Mouse (Mus musculus) G1E (cell line): ENCODE results near the gene Cabp4. TPM values are rescaled to one million over a fixed set of nuclear protein-coding genes. Genes with fewer than 3 reads are reported as not detected.

ENCODE experiments used
- ATAC-seq: 2 replicates; pipeline ENCODE4 v1.8.0; 2016; ENCODE audit warnings: mild to moderate bottlenecking; ENCODE audit not compliant: insufficient number of reproducible peaks, poor library complexity, low FRiP score, severe bottlenecking; ENCODE audit errors: extremely low read depth
- DNase-seq: peaks from one replicate; pipeline ENCODE4 v3.0.0; 2012; ENCODE audit warnings: low spot score
- H3K27me3 ChIP-seq: 2 replicates; pipeline ENCODE4 v1.6.1; 2012; ENCODE audit warnings: mild to moderate bottlenecking, low read length, inconsistent platforms; ENCODE audit not compliant: insufficient read depth
- H3K36me3 ChIP-seq: replicated peaks from 2 replicates; pipeline ENCODE3; 2012; ENCODE audit warnings: mild to moderate bottlenecking, inconsistent platforms
- H3K4me1 ChIP-seq: 2 replicates; pipeline ENCODE4 v1.6.1; 2012; ENCODE audit warnings: low read depth, low read length, inconsistent platforms, mixed read lengths; ENCODE audit not compliant: insufficient read depth
- H3K4me3 ChIP-seq: 2 replicates; pipeline ENCODE4 v1.5.1; 2012; ENCODE audit warnings: low read depth, mild to moderate bottlenecking, inconsistent platforms, low read length, moderate library complexity, mixed read lengths
- H3K9me3 ChIP-seq: replicated peaks from 2 replicates; pipeline ENCODE4 v1.6.1; 2012; ENCODE audit warnings: inconsistent platforms
- CTCF ChIP-seq: IDR thresholded peaks from 2 replicates; pipeline ENCODE4 v1.5.1; 2012; ENCODE audit warnings: low read depth, low read length, inconsistent platforms, mixed read lengths
- GATA1 ChIP-seq: IDR thresholded peaks from 2 replicates; pipeline ENCODE4 v1.6.1; 2012; ENCODE audit warnings: borderline replicate concordance, low read length, inconsistent platforms, mixed read lengths
- GATA2 ChIP-seq: IDR thresholded peaks from 2 replicates; pipeline ENCODE4 v1.6.1; 2012; ENCODE audit warnings: low read depth, low read length, inconsistent platforms, borderline replicate concordance
- POLR2AphosphoS5 ChIP-seq: IDR thresholded peaks from 2 replicates; pipeline ENCODE4 v1.6.1; 2012; ENCODE audit warnings: low read depth, low read length, inconsistent platforms; ENCODE audit not compliant: insufficient replicate concordance
- TAL1 ChIP-seq: conservative IDR thresholded peaks from 2 replicates; pipeline ENCODE4 v1.6.1; 2012; ENCODE audit warnings: low read depth, low read length, inconsistent platforms, mixed read lengths
- polyA plus RNA-seq: library from polyadenylated mRNA; stranded (reverse); fragments of >175 nt; gene quantifications from 2 replicates; pipeline ENCODE4 v1.2.3, GENCODE M21; 2012
- total RNA-seq, 2 experiments: library from RNA; stranded (forward) in 1 of 2; stranded (reverse) in 1 of 2; fragments of 200-1000 nt in 1 of 2; fragments of >200 nt in 1 of 2; fragmentation: Nextera tagmentation in 1 of 2; gene quantifications; 2 replicates each; pipeline ENCODE4 v1.2.3; 2014 to 2017

Cabp4 gene
- total and polyA plus RNA-seq, 3 experiments, result 0.03 to 0.75 (median 0.11) TPM

DNA sequence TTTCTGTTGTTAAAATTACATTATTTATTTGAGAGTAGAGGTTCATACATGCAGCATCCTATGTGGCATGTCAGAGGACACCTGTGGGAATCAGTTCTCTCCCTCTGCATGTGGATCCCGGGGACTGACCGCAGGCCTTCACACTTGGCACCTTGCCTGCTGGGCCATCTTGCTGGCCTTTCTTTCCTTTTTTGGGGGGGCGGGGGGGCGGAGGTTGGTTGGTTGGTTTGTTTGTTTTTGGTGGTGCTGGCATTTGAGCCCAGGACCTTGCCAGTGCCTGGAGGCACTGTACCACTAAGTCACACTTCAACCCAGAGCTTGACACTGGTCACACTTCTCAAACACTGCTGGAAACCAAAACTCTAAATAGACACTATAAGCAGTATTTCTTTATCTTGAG lies 9.5 kb downstream of the Cabp4 start:
- H3K9me3 ChIP-seq, result no peaks in the 10 kb centered on the region
- H3K4me1 ChIP-seq, result peaks cover 21% of the 10 kb centered on the region
- peaks cover 40% of the 10 kb centered on the region for H3K36me3 ChIP-seq
- TF ChIP-seq CTCF (no peak), TAL1 (no peak), GATA2 (no peak), POLR2AphosphoS5 (no peak), GATA1 (no peak)
- ATAC-seq (no peak), DNase-seq (no peak)
- no peak overlapping the region for H3K4me3 ChIP-seq
- peaks cover 16% of the 10 kb centered on the region for H3K27me3 ChIP-seq

GRCm38 (mm10) chr19:4131768-4132167 lies 12.1 kb downstream of the Cabp4 start:
- no peaks in the 10 kb centered on the region for H3K27me3 ChIP-seq
- ATAC-seq, result no peak
- DNase-seq, result no peak
- H3K4me1 ChIP-seq, result peaks cover 28% of the 10 kb centered on the region
- TF ChIP-seq GATA1 (no peak), GATA2 (no peak), CTCF (no peak), POLR2AphosphoS5 (no peak)
- H3K4me3 ChIP-seq, result no peak overlapping the region
- H3K9me3 ChIP-seq, result no peaks in the 10 kb centered on the region
- H3K36me3 ChIP-seq, result peaks cover 62% of the 10 kb centered on the region

- TF ChIP-seq GATA2 (no peak), CTCF (no peak), TAL1 (no peak), POLR2AphosphoS5 (no peak), GATA1 (no peak)
- Histone ChIP-seq H3K27me3 (no peaks in the 10 kb centered on the region), H3K4me3 (no peak overlapping the region; the same call in 1 of the 2 replicates), H3K4me1 (peaks cover 32% of the 10 kb centered on the region), H3K36me3 (peaks cover 62% of the 10 kb centered on the region), H3K9me3 (no peaks in the 10 kb centered on the region)
- DNase-seq, result no peak
- ATAC-seq, result no peak
These were observed 12.8 kb downstream of the Cabp4 start for GRCm38 (mm10) chr19:4131075-4131474.

DNA sequence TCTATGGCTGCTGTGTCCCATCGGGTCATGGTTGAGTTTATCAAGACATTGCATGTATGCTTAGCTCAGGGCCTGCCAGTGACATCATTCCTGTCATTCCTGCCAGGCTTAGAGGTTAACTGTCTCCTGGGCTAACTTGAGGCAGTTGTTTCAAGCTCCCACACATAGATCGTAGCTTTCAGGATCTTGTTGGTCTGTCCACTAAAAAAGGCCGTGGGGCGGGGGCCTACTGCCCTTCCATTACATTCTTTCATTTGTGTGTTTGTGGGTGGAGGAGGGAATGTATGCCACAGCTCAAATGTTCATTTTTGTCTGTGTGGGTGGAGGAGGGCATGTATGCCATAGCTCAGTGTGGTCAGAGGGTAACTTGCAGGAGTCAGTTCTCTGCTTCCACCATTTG lies 13.7 kb downstream of the Cabp4 start:
- H3K4me3 ChIP-seq, result no peak overlapping the region

GRCm38 (mm10) chr19:4129462-4129861 lies 14.4 kb downstream of the Cabp4 start:
- DNase-seq (no peak), ATAC-seq (no peak)
- Histone ChIP-seq H3K9me3 (no peaks in the 10 kb centered on the region), H3K4me1 (peaks cover 36% of the 10 kb centered on the region), H3K36me3 (peaks cover 62% of the 10 kb centered on the region), H3K4me3 (no peak overlapping the region), H3K27me3 (no peaks in the 10 kb centered on the region)
- TF ChIP-seq GATA1 (no peak), TAL1 (no peak), POLR2AphosphoS5 (no peak), GATA2 (no peak), CTCF (no peak)

More for the DNA sequence above, 13.7 kb downstream of the Cabp4 start:
- H3K9me3 ChIP-seq, result no peaks in the 10 kb centered on the region
- DNase-seq, result no peak
- H3K36me3 ChIP-seq, result peaks cover 62% of the 10 kb centered on the region
- H3K27me3 ChIP-seq, result no peaks in the 10 kb centered on the region
- TF ChIP-seq GATA1 (no peak), POLR2AphosphoS5 (no peak), TAL1 (no peak), GATA2 (no peak), CTCF (no peak)
- no peak for ATAC-seq
- H3K4me1 ChIP-seq, result peaks cover 30% of the 10 kb centered on the region

DNA sequence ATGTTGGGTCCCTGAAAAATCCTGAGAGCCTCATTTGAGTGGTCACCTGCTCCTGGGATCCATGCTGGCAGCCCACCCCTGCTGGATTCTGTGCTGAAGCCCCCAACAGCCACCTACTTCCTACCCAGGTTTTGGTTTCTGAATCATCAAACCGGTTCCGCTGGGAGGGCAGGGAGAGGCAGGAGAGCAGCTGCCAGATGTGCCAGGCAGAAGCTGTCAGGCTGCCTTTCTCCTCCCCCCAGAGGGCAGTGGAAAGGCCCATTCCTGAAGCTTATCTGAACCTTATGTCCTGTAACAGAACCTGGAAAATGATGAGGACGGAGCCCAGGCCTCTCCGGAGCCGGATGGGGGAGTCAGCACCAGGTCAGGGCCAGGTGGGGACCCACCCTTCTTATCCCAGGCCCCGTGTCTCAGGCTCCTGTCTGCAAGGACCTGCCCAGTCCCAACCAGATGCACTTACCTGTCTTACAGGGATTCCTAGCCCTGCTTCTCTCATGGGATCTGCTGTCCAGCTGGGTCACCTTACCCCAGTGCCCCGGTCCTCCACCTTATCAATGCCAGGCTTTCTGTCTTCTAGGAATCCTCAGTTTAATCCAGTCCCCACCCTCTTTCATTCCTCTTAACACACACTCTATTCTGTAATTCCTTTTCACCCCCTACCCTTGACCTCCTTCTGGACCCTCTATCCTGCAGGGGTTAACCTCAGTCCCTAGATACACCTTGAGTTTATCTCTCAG lies 16.9 kb downstream of the Cabp4 start:
- Histone ChIP-seq H3K36me3 (peaks cover 50% of the 10 kb centered on the region), H3K9me3 (no peaks in the 10 kb centered on the region), H3K4me3 (peak overlapping the region; percentile 85; the same call in 1 of the 2 replicates), H3K27me3 (no peaks in the 10 kb centered on the region), H3K4me1 (peaks cover 61% of the 10 kb centered on the region)
- no peak for DNase-seq
- ATAC-seq, result no peak
- TF ChIP-seq GATA1 (no peak), GATA2 (no peak), POLR2AphosphoS5 (no peak), TAL1 (no peak), CTCF (no peak)
